Mouse (Mus musculus): ENCODE measurements around the gene Trim7. TPM values are rescaled to one million over a fixed set of nuclear protein-coding genes. Genes with fewer than 3 reads are reported as not detected.

Gene Trim7
- total and polyA plus RNA-seq, 2 experiments from 2014 or later, result 1.1 to 1.9 TPM

GRCm38 (mm10) chr11:48853474-48854180, 27.7 kb downstream of the Trim7 start:
- TF ChIP-seq EP300 (IDR thresholded peaks at IDR 0.05; ENCODE audit: low read depth) (no peak), CTCF (IDR thresholded peaks at IDR 0.05; ENCODE audit: low read depth) (no peak)
- Histone ChIP-seq H3K4me2 (ENCODE audit: low read depth, low read length) (peak overlapping the region; percentile 86), H3K36me3 (replicated peaks; ENCODE audit: control insufficient read depth, insufficient read depth, low read length) (no peaks in the 10 kb centered on the region), H3K27me3 (ENCODE audit: control insufficient read depth, insufficient read depth, low read length) (no peaks in the 10 kb centered on the region), H3K9ac (replicated peaks; ENCODE audit: low read depth, low read length) (peak overlapping the region; percentile 27; the same call in 1 of the 2 replicates), H3K4me1 (ENCODE audit: control insufficient read depth, insufficient read depth) (0 out of 2 replicates have a peak, but pooled peaks cover 4% of the 10 kb centered on the region), H3K27ac (ENCODE audit: low read depth) (peak overlapping the region; percentile 21; the same call in 1 of the 2 replicates), H3K4me3 (ENCODE audit: low read depth, low read length) (peak overlapping the region; percentile 67), H3K9me3 (replicated peaks; ENCODE audit: control insufficient read depth, low read length) (no peaks in the 10 kb centered on the region)
- WGBS, result under 1% methylated on average over 31 of the region's 31 CpGs
- peak; percentile 53 for DNase-seq (ENCODE audit: low spot score)
- ATAC-seq (ENCODE audit: insufficient read depth, low read depth), result peak; percentile 53

- no peak overlapping the region for H3K9ac ChIP-seq (replicated peaks; ENCODE audit: low read depth, low read length)
- H3K27ac ChIP-seq (ENCODE audit: low read depth), result no peak overlapping the region
- ATAC-seq (ENCODE audit: insufficient read depth, low read depth) (no peak), DNase-seq (ENCODE audit: low spot score) (peak; percentile 54)
- H3K9me3 ChIP-seq (replicated peaks; ENCODE audit: control insufficient read depth, low read length), result no peaks in the 10 kb centered on the region
- no peak overlapping the region for H3K4me3 ChIP-seq (ENCODE audit: low read depth, low read length)
- TF ChIP-seq CTCF (IDR thresholded peaks at IDR 0.05; ENCODE audit: low read depth), result peak; percentile 89
- no peak for TF ChIP-seq EP300 (IDR thresholded peaks at IDR 0.05; ENCODE audit: low read depth)
- under 1% methylated on average over 6 of the region's 6 CpGs for WGBS
- H3K4me1 ChIP-seq (ENCODE audit: control insufficient read depth, insufficient read depth), result 0 out of 2 replicates have a peak, but pooled peaks cover 4% of the 10 kb centered on the region
- peak overlapping the region; percentile 60; the same call in 1 of the 2 replicates for H3K4me2 ChIP-seq (ENCODE audit: low read depth, low read length)
- H3K27me3 ChIP-seq (ENCODE audit: control insufficient read depth, insufficient read depth, low read length), result no peaks in the 10 kb centered on the region
- no peaks in the 10 kb centered on the region for H3K36me3 ChIP-seq (replicated peaks; ENCODE audit: control insufficient read depth, insufficient read depth, low read length)
Observed at GRCm38 (mm10) chr11:48859014-48859413, 33.1 kb downstream of the Trim7 start.

GRCm38 (mm10) chr11:48862784-48863319, 36.9 kb downstream of the Trim7 start:
- Histone ChIP-seq H3K4me2 (ENCODE audit: low read depth, low read length) (no peak overlapping the region), H3K36me3 (replicated peaks; ENCODE audit: control insufficient read depth, insufficient read depth, low read length) (peaks cover 19% of the 10 kb centered on the region), H3K9ac (replicated peaks; ENCODE audit: low read depth, low read length) (no peak overlapping the region), H3K4me3 (ENCODE audit: low read depth, low read length) (no peak overlapping the region), H3K27ac (ENCODE audit: low read depth) (no peak overlapping the region), H3K4me1 (ENCODE audit: control insufficient read depth, insufficient read depth) (0 out of 2 replicates have a peak, but pooled peaks cover 2% of the 10 kb centered on the region), H3K9me3 (replicated peaks; ENCODE audit: control insufficient read depth, low read length) (no peaks in the 10 kb centered on the region), H3K27me3 (ENCODE audit: control insufficient read depth, insufficient read depth, low read length) (no peaks in the 10 kb centered on the region)
- WGBS, result 68% methylated on average over 1 of the region's 1 CpGs
- ATAC-seq (ENCODE audit: insufficient read depth, low read depth) (no peak), DNase-seq (ENCODE audit: low spot score) (no peak)
- TF ChIP-seq EP300 (IDR thresholded peaks at IDR 0.05; ENCODE audit: low read depth), result no peak
- no peak for TF ChIP-seq CTCF (IDR thresholded peaks at IDR 0.05; ENCODE audit: low read depth)

- H3K9ac ChIP-seq (replicated peaks; ENCODE audit: low read depth, low read length), result no peak overlapping the region
- H3K36me3 ChIP-seq (replicated peaks; ENCODE audit: control insufficient read depth, insufficient read depth, low read length), result peaks cover 19% of the 10 kb centered on the region
- no peak for DNase-seq (ENCODE audit: low spot score)
- no peaks in the 10 kb centered on the region for H3K9me3 ChIP-seq (replicated peaks; ENCODE audit: control insufficient read depth, low read length)
- no peak overlapping the region for H3K4me3 ChIP-seq (ENCODE audit: low read depth, low read length)
- ATAC-seq (ENCODE audit: insufficient read depth, low read depth), result no peak
- TF ChIP-seq EP300 (IDR thresholded peaks at IDR 0.05; ENCODE audit: low read depth) (no peak), CTCF (IDR thresholded peaks at IDR 0.05; ENCODE audit: low read depth) (no peak)
- no peaks in the 10 kb centered on the region for H3K27me3 ChIP-seq (ENCODE audit: control insufficient read depth, insufficient read depth, low read length)
- whole genome bisulfite sequencing, result 80% methylated on average over 3 of the region's 3 CpGs
- H3K27ac ChIP-seq (ENCODE audit: low read depth), result no peak overlapping the region
- peaks cover under 1% of the 10 kb centered on the region; the same call in 1 of the 2 replicates for H3K4me1 ChIP-seq (ENCODE audit: control insufficient read depth, insufficient read depth)
- no peak overlapping the region for H3K4me2 ChIP-seq (ENCODE audit: low read depth, low read length)
Observed at GRCm38 (mm10) chr11:48863808-48864207, 37.9 kb downstream of the Trim7 start.

GRCm38 (mm10) chr11:48866481-48866880, 40.5 kb downstream of the Trim7 start:
- 90% methylated on average over 9 of the region's 9 CpGs for WGBS
- peaks cover 8% of the 10 kb centered on the region for H3K4me1 ChIP-seq (ENCODE audit: control insufficient read depth, insufficient read depth)
- H3K36me3 ChIP-seq (replicated peaks; ENCODE audit: control insufficient read depth, insufficient read depth, low read length), result peaks cover 19% of the 10 kb centered on the region
- DNase-seq (ENCODE audit: low spot score), result no peak
- TF ChIP-seq CTCF (IDR thresholded peaks at IDR 0.05; ENCODE audit: low read depth) (no peak), EP300 (IDR thresholded peaks at IDR 0.05; ENCODE audit: low read depth) (no peak)
- no peak overlapping the region for H3K4me2 ChIP-seq (ENCODE audit: low read depth, low read length)
- H3K4me3 ChIP-seq (ENCODE audit: low read depth, low read length), result no peak overlapping the region
- no peak overlapping the region for H3K9ac ChIP-seq (replicated peaks; ENCODE audit: low read depth, low read length)
- H3K27me3 ChIP-seq (ENCODE audit: control insufficient read depth, insufficient read depth, low read length), result no peaks in the 10 kb centered on the region
- no peaks in the 10 kb centered on the region for H3K9me3 ChIP-seq (replicated peaks; ENCODE audit: control insufficient read depth, low read length)
- ATAC-seq (ENCODE audit: insufficient read depth, low read depth), result no peak
- no peak overlapping the region for H3K27ac ChIP-seq (ENCODE audit: low read depth)

All from heart, postnatal 0 days (tissue).